Mouse (Mus musculus) CH12.LX (cell line): Measurements from ENCODE around the gene Homez. TPM values are rescaled to one million over a fixed set of nuclear protein-coding genes. Genes with fewer than 3 reads are reported as not detected.

Experiments
- DNase-seq: peaks from one replicate; pipeline ENCODE4 v3.0.0-alpha.2; 2013; ENCODE audit errors: extremely low read depth
- H3K27ac ChIP-seq: 2 replicates; pipeline ENCODE4 v1.5.1; 2012; ENCODE audit warnings: low read depth, mild to moderate bottlenecking, control low read depth, moderate library complexity; ENCODE audit not compliant: insufficient read depth
- H3K27me3 ChIP-seq: replicated peaks from 2 replicates; pipeline ENCODE3; 2012; ENCODE audit warnings: inconsistent platforms
- H3K36me3 ChIP-seq, 2 experiments: replicated peaks in 1 of 2; 2 replicates each; pipeline versions ENCODE3 to v1.6.1; 2012; ENCODE audit warnings: inconsistent platforms in 1 of 2, low read length in 1 of 2, mild to moderate bottlenecking in 1 of 2, mixed read lengths in 1 of 2, moderate library complexity in 1 of 2; ENCODE audit not compliant: control insufficient read depth in 1 of 2, insufficient read depth in 1 of 2
- H3K4me1 ChIP-seq, 2 experiments: 2 replicates each; pipeline ENCODE4 v1.6.1; 2012; ENCODE audit warnings: inconsistent platforms in 1 of 2, moderate library complexity in 1 of 2; ENCODE audit not compliant: insufficient read depth in 2 of 2, control insufficient read depth in 1 of 2
- H3K4me2 ChIP-seq: 2 replicates; pipeline ENCODE4 v1.6.1; 2012; ENCODE audit warnings: low read depth, mild to moderate bottlenecking, control low read depth; ENCODE audit not compliant: poor library complexity, insufficient read depth, severe bottlenecking
- H3K4me3 ChIP-seq, 3 experiments: fragments of 150-350 bp in 1 of 3; sonication (generic) in 1 of 3; replicated peaks in 1 of 3; 2 replicates each; pipeline versions ENCODE3 to v1.5.1; 2011 to 2012; ENCODE audit warnings: low read depth in 2 of 3, low read length in 2 of 3, mild to moderate bottlenecking in 2 of 3, moderate library complexity in 2 of 3, control low read depth in 1 of 3, improper control_type of control experiment in 1 of 3, inconsistent platforms in 1 of 3, mixed read lengths in 1 of 3; ENCODE audit not compliant: poor library complexity in 1 of 3
- H3K79me2 ChIP-seq: replicated peaks from 2 replicates; pipeline ENCODE4 v1.6.1; 2012; ENCODE audit warnings: mild to moderate bottlenecking, moderate library complexity; ENCODE audit not compliant: control insufficient read depth, poor library complexity, insufficient read depth, severe bottlenecking; ENCODE audit errors: extremely low read depth
- H3K9ac ChIP-seq: 2 replicates; pipeline ENCODE4 v1.6.1; 2012; ENCODE audit warnings: low read depth, mild to moderate bottlenecking, control low read depth, moderate library complexity; ENCODE audit not compliant: insufficient read depth
- H3K9me3 ChIP-seq: replicated peaks from 2 replicates; pipeline ENCODE3; 2012; ENCODE audit warnings: low read length, inconsistent platforms, mixed read lengths
- CHD1 ChIP-seq: IDR thresholded peaks from 2 replicates; pipeline ENCODE4 v1.6.1; 2012; ENCODE audit warnings: low read depth, low read length, improper control_type of control experiment, inconsistent platforms
- CTCF ChIP-seq, 2 experiments: IDR thresholded peaks in 1 of 2; conservative IDR thresholded peaks in 1 of 2; 2 replicates each; pipeline ENCODE4 v1.5.1; 2011 to 2012; ENCODE audit warnings: low read depth in 2 of 2, low read length in 2 of 2, improper control_type of control experiment in 1 of 2, inconsistent platforms in 1 of 2, mild to moderate bottlenecking in 1 of 2, moderate library complexity in 1 of 2
- ELF1 ChIP-seq: IDR thresholded peaks from 2 replicates; pipeline ENCODE4 v1.6.1; 2014; ENCODE audit warnings: low read depth, mild to moderate bottlenecking, inconsistent platforms, low read length, improper control_type of control experiment
- EP300 ChIP-seq: IDR thresholded peaks from 2 replicates; pipeline ENCODE4 v1.6.1; 2011; ENCODE audit warnings: low read length, improper control_type of control experiment
- JUN ChIP-seq: IDR thresholded peaks from 2 replicates; pipeline ENCODE4 v1.6.1; 2011; ENCODE audit warnings: low read depth, mild to moderate bottlenecking, low read length, improper control_type of control experiment, moderate library complexity; ENCODE audit not compliant: insufficient read depth
- JUND ChIP-seq: conservative IDR thresholded peaks from 2 replicates; pipeline ENCODE4 v1.6.1; 2011; ENCODE audit warnings: low read depth, low read length, improper control_type of control experiment
- KAT2A ChIP-seq: IDR thresholded peaks from 2 replicates; pipeline ENCODE4 v1.6.1; 2012; ENCODE audit warnings: low read length, improper control_type of control experiment, inconsistent platforms; ENCODE audit not compliant: insufficient replicate concordance
- MAX ChIP-seq: IDR thresholded peaks from 2 replicates; pipeline ENCODE4 v1.6.1; 2011; ENCODE audit warnings: low read length, improper control_type of control experiment
- MXI1 ChIP-seq: IDR thresholded peaks from 2 replicates; pipeline ENCODE4 v1.6.1; 2011; ENCODE audit warnings: mild to moderate bottlenecking, low read depth, low read length, improper control_type of control experiment
- MYC ChIP-seq: IDR thresholded peaks from 2 replicates; pipeline ENCODE4 v1.6.1; 2011; ENCODE audit warnings: low read depth, mild to moderate bottlenecking, improper control_type of control experiment, low read length
- NRF1 ChIP-seq: IDR thresholded peaks from 2 replicates; pipeline ENCODE4 v1.6.1; 2014; ENCODE audit warnings: low read depth, mild to moderate bottlenecking, inconsistent platforms, low read length, improper control_type of control experiment, moderate library complexity
- PAX5 ChIP-seq: IDR thresholded peaks from 2 replicates; pipeline ENCODE4 v1.6.1; 2012; ENCODE audit warnings: low read length, inconsistent platforms, mixed read lengths
- POLR2A ChIP-seq: IDR thresholded peaks from 2 replicates; pipeline ENCODE4 v1.6.1; 2011; ENCODE audit warnings: low read depth, mild to moderate bottlenecking, improper control_type of control experiment, low read length
- POLR2AphosphoS2 ChIP-seq: IDR thresholded peaks from 2 replicates; pipeline ENCODE4 v1.6.1; 2011; ENCODE audit warnings: low read depth, low read length, improper control_type of control experiment
- RAD21 ChIP-seq: IDR thresholded peaks from 2 replicates; pipeline ENCODE4 v1.6.1; 2011; ENCODE audit warnings: low read depth, mild to moderate bottlenecking, low read length, improper control_type of control experiment, moderate library complexity
- RCOR1 ChIP-seq: conservative IDR thresholded peaks from 2 replicates; pipeline ENCODE4 v1.6.1; 2012; ENCODE audit warnings: low read depth, mild to moderate bottlenecking, inconsistent platforms, low read length, improper control_type of control experiment
- SIN3A ChIP-seq: IDR thresholded peaks from 2 replicates; pipeline ENCODE4 v1.6.1; 2012; ENCODE audit warnings: low read length, improper control_type of control experiment, inconsistent platforms
- SMC3 ChIP-seq: IDR thresholded peaks from 2 replicates; pipeline ENCODE4 v1.6.1; 2011; ENCODE audit warnings: low read depth, low read length, improper control_type of control experiment
- TCF12 ChIP-seq: IDR thresholded peaks from 2 replicates; pipeline ENCODE4 v1.6.1; 2014; ENCODE audit warnings: low read depth, mild to moderate bottlenecking, inconsistent platforms, low read length, improper control_type of control experiment
- UBTF ChIP-seq: IDR thresholded peaks from 2 replicates; pipeline ENCODE4 v1.6.1; 2012; ENCODE audit warnings: low read depth, mild to moderate bottlenecking, inconsistent platforms, low read length, improper control_type of control experiment, moderate library complexity
- USF1 ChIP-seq: IDR thresholded peaks from 2 replicates; pipeline ENCODE4 v1.6.1; 2014; ENCODE audit warnings: low read depth, mild to moderate bottlenecking, inconsistent platforms, low read length, improper control_type of control experiment
- ZKSCAN1 ChIP-seq: IDR thresholded peaks from 2 replicates; pipeline ENCODE4 v1.6.1; 2012; ENCODE audit warnings: low read depth, inconsistent platforms, low read length, improper control_type of control experiment, borderline replicate concordance
- ZMIZ1 ChIP-seq: IDR thresholded peaks from 2 replicates; pipeline ENCODE4 v1.6.1; 2012; ENCODE audit warnings: low read depth, mild to moderate bottlenecking, inconsistent platforms, low read length, improper control_type of control experiment
- ZNF384 ChIP-seq: IDR thresholded peaks from 2 replicates; pipeline ENCODE4 v1.6.1; 2012; ENCODE audit warnings: low read depth, low read length, improper control_type of control experiment, inconsistent platforms
- dilution Hi-C: fragments of 300-500 bp; cut with MboI; formaldehyde crosslinking; loops from 2 replicates; pipeline ENCODE4 v1.14.3; 2020; ENCODE audit warnings: low sequenced_read_pairs; ENCODE audit not compliant: extremely low pct_unique_long_range_greater_than_20kb, extremely low pct_ligation_motif_present
- in situ Hi-C: fragments of 300-500 bp; cut with MboI; formaldehyde crosslinking; loops from 3 replicates; pipeline ENCODE4 v1.14.3; 2019; ENCODE audit warnings: low sequenced_read_pairs, low pct_ligation_motif_present, low pct_unique_long_range_greater_than_20kb, mixed read lengths
- polyA plus RNA-seq: library from polyadenylated mRNA; unstranded; fragments of >175 nt; gene quantifications from 2 replicates; pipeline ENCODE4 v1.2.1, GENCODE M21; 2012; ENCODE audit warnings: low read depth; ENCODE audit not compliant: insufficient read length
- total RNA-seq, 2 experiments: library from RNA; depleted of rRNA; stranded (reverse); fragments of 300-350 nt in 1 of 2; fragments of >200 nt in 1 of 2; gene quantifications; 2 replicates each; pipeline ENCODE4 v1.2.3; 2012 to 2014

The Homez gene
- total and polyA plus RNA-seq, 3 experiments, result 3.5 to 7.2 (median 3.7) TPM

DNA sequence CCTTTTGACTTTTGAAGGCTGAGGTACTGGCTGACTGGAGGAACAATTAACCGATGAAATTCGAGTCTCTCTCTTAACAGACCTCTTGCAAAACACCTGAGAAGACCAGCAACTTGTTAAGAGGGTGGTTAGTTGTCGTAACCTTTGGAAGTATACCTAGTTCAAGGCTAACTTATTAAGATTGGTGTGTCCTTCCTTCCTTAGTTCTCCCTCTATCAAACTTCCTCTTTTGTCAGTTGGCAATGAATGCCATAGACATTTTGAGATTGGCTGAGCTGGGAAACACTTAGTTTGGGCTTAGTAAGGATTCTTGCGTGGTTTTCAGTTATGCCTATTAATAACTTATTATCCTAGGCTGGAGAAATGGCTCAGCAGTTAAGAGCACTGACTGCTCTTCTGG lies 2.7 kb downstream of the Homez start:
- Histone ChIP-seq H3K9me3 (no peaks in the 10 kb centered on the region), H3K4me1 (peaks cover 4 to 5% of the 10 kb centered on the region in 2 experiments; a peak in 2 of 4 replicates), H3K4me2 (no peak overlapping the region), H3K9ac (no peak overlapping the region), H3K4me3 (no peak overlapping the region), H3K79me2 (no peaks in the 10 kb centered on the region), H3K27ac (no peak overlapping the region), H3K27me3 (no peaks in the 10 kb centered on the region), H3K36me3 (no peaks in the 10 kb centered on the region)
- dilution Hi-C loops, result no loop called here
- no peak for DNase-seq
- in situ Hi-C loops, result no loop called here
- no peak for TF ChIP-seq ZKSCAN1
- TF ChIP-seq MAX, result no peak
- no peak for TF ChIP-seq PAX5
- TF ChIP-seq JUN, result no peak
- TF ChIP-seq JUND, result no peak
- no peak for TF ChIP-seq EP300
- no peak for TF ChIP-seq UBTF
- no peak for TF ChIP-seq POLR2A

DNA sequence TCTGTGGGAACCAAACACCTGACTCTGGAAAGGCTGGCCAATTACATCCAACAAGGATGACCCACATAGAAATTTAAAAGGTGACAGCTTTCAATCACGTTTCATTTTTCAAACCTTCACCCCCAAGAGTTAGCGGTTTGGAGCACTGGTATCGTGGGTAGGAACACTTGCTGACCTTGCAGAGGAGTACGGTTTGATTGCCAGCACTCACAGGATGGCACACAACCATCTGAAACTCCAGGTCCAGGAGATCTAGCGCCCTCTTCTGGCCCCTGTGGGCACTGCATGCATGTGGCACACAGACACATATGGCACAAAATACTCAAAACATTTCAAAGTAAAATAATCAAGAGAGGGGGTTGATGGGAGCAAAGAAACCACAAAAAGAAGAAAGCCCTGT lies 3.8 kb downstream of the Homez start:
- in situ Hi-C loops, result no loop called here
- Histone ChIP-seq H3K36me3 (no peaks in the 10 kb centered on the region), H3K9me3 (no peaks in the 10 kb centered on the region), H3K79me2 (no peaks in the 10 kb centered on the region), H3K9ac (no peak overlapping the region), H3K4me2 (no peak overlapping the region), H3K4me1 (peaks cover 4 to 5% of the 10 kb centered on the region in 2 experiments; a peak in 2 of 4 replicates), H3K27me3 (no peaks in the 10 kb centered on the region), H3K27ac (no peak overlapping the region), H3K4me3 (no peak overlapping the region)
- dilution Hi-C loops, result no loop called here
- peak; percentile 30 for DNase-seq
- TF ChIP-seq EP300, result no peak
- peak; percentile 51 to 71 for TF ChIP-seq CTCF (conservative IDR thresholded peaks at IDR 0.05 in 1 of 2, IDR thresholded peaks at IDR 0.05 in 1 of 2; ENCODE audit: low read depth in 2 of 2, low read length in 2 of 2)

DNA sequence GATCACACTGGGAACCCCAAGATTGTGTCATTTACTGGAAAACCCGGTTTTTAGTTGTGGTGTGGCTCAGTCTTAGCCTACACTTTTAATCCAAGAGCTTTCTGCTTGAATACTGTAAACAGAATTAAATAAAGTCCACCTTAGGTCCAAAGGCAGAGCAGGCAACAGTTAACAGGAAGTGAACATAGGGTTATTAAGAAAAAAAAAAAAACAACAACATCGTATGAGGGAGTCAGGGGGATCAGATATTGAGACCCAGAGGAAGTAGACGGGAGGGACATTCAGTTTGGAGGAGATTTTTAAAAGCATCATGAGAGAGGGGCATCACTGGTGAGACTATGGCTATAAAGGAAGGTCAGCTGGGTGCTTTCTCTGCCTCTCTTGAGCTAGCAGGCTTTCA lies 4.5 kb downstream of the Homez start:
- Histone ChIP-seq H3K36me3 (no peaks in the 10 kb centered on the region), H3K9ac (no peak overlapping the region), H3K4me2 (no peak overlapping the region), H3K9me3 (no peaks in the 10 kb centered on the region), H3K4me1 (peaks cover 4 to 5% of the 10 kb centered on the region in 2 experiments; a peak in 2 of 4 replicates), H3K79me2 (no peaks in the 10 kb centered on the region), H3K4me3 (no peak overlapping the region), H3K27me3 (no peaks in the 10 kb centered on the region), H3K27ac (no peak overlapping the region)
- TF ChIP-seq SIN3A, result no peak
- TF ChIP-seq MAX, result no peak
- no peak for TF ChIP-seq MXI1
- TF ChIP-seq USF1, result no peak
- TF ChIP-seq POLR2AphosphoS2, result no peak
- TF ChIP-seq ZKSCAN1, result no peak
- no peak for TF ChIP-seq RCOR1
- TF ChIP-seq PAX5, result no peak
- TF ChIP-seq KAT2A, result no peak
- TF ChIP-seq ELF1, result no peak
- no peak for TF ChIP-seq SMC3
- TF ChIP-seq CHD1, result no peak
- TF ChIP-seq RAD21, result no peak
- no peak for TF ChIP-seq NRF1
- no peak for TF ChIP-seq CTCF (conservative IDR thresholded peaks at IDR 0.05 in 1 of 2, IDR thresholded peaks at IDR 0.05 in 1 of 2; ENCODE audit: low read depth in 2 of 2, low read length in 2 of 2)
- no peak for TF ChIP-seq MYC
- TF ChIP-seq ZMIZ1, result no peak
- TF ChIP-seq TCF12, result no peak
- no peak for TF ChIP-seq ZNF384
- in situ Hi-C loops (no loop called here), dilution Hi-C loops (no loop called here)
- DNase-seq, result no peak
